Comparison of ENCODE assay signal across 15 mouse cellular contexts in the genomic region with DNA sequence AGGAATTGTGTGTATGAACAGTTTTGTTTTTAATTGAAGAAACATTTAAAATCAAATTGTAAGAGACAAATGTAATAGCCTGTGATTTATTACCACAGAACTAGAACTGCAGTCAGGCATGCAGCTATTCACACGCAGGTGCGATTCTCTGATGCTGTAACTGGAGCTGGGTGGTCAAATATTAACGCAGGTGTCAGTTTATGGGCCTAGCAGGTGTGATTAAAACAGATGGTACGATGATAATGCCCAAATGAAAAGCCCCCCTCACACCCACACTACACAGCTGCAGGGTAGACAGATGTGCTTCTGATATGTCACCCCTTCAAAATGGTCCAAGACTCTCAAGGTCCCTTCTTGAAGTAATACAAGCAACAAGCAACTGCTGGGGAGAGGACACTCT.
"Had no signal": no experiment of that assay in that cellular context is flagged by ENCODE, and none has a peak within 500 bp of the region (broad histone marks: within the 10 kb centered on the region; RNA-seq: fewer than 3 reads in every experiment).

No protein-coding gene starts in this region.

- H3K9me3 ChIP-seq: midbrain, embryonic 10.5 days; midbrain, embryonic 12.5 days; neural tube, embryonic 12.5 days; stomach, embryonic 15.5 days had no signal

- H3K27ac ChIP-seq: midbrain, embryonic 10.5 days; midbrain, embryonic 12.5 days; neural tube, embryonic 12.5 days; stomach, embryonic 15.5 days had no signal

- H3K9ac ChIP-seq: lung, embryonic 14.5 days; midbrain, embryonic 12.5 days; neural tube, embryonic 12.5 days; stomach, embryonic 15.5 days had no signal

- H3K4me1 ChIP-seq: midbrain, embryonic 10.5 days; midbrain, embryonic 12.5 days; neural tube, embryonic 12.5 days; stomach, embryonic 15.5 days had no signal

- H3K36me3 ChIP-seq: midbrain, embryonic 10.5 days; midbrain, embryonic 12.5 days; neural tube, embryonic 12.5 days; stomach, embryonic 15.5 days had no signal

- ATAC-seq: midbrain, embryonic 16.5 days had no signal

- H3K27me3 ChIP-seq: midbrain, embryonic 12.5 days; neural tube, embryonic 12.5 days; stomach, embryonic 15.5 days had no signal

- H3K4me2 ChIP-seq: lung, embryonic 14.5 days; midbrain, embryonic 12.5 days; neural tube, embryonic 12.5 days; stomach, embryonic 15.5 days had no signal

- DNase-seq: lung, adult 18-20 months; lung, embryonic 14.5 days; lung, postnatal 10 days; lung, postnatal 4 days; midbrain, embryonic 14.5 days; right cerebral cortex, postnatal 14 days; thymus, adult 18-20 months; thymus, postnatal 14 days; thymus, postnatal 36 days had no signal

- H3K4me3 ChIP-seq: midbrain, embryonic 10.5 days; midbrain, embryonic 12.5 days; myocyte; neural tube, embryonic 12.5 days; stomach, embryonic 15.5 days had no signal
